Mouse (Mus musculus): ENCODE measurements around the gene Tubb3.
A peak's percentile ranks its signal among the peaks of the same experiment; 100 is the strongest.
"Not testable (repeated sequence)": the region's sequence is repeated elsewhere in the genome, so short reads cannot be mapped to it uniquely, and the experiment has no call there.

The Tubb3 gene

DNA sequence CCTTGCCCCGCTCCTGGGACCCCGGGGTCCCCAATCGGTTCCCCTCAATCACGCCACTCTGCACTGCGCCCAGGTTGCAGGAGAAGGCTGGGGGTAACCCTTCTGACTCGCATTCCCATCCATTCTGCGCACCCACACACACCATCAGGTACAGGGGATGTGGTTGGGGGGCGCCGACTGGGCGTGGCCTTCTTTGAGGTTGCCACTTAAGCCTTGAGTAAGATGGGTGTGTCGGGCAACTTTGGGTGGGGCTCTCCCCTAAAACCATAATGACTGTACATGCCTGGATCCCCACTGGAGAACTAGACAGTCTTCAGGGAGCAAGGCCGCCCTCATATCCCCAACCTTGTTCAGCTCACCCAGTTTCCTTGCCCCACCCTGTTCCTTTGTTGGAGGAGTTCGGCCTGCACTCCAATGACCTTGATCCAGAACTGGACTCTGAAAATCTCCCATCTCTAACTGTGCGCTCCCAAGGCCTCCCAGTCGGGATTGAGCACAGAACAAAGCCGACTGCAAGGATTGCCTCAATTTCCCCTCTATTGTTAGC, 630 bp downstream of the Tubb3 start:
- ATAC-seq (ENCODE audit: insufficient number of reproducible peaks, low FRiP score, low TSS enrichment) = 0 out of 2 replicates have a peak, but pooled peaks have one; percentile 11

DNA sequence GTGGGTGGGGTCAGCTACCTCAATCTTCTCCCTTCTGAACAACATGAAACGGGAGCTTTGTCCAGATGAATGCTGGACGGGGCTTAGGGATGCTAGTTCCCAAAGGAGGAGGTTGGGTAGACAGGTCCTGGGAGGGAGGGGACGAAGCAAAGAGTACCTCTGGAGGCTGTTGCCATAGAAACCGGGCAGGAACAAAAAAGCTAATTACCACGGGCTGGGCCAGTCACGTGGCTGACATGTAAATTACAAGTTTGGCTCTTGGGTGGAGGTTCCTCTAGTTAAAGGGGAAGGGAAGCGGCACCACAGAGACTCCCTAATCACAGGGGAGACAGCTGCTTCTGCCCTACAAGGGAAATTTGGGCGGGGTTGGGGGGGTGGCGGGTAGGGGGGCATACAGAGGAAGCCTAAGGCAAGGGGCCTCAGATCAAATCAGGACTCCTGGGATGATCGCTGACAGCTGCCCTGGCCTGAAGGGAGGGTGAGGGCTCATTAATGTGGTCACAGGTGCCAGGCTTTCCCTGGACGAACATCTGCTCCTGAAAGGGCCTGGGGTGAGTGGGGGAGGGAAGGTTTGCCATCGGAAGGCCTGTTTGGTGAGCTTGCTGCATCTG, 1.4 kb downstream of the Tubb3 start:
- no peak for ATAC-seq (ENCODE audit: insufficient number of reproducible peaks, low FRiP score, low TSS enrichment)

DNA sequence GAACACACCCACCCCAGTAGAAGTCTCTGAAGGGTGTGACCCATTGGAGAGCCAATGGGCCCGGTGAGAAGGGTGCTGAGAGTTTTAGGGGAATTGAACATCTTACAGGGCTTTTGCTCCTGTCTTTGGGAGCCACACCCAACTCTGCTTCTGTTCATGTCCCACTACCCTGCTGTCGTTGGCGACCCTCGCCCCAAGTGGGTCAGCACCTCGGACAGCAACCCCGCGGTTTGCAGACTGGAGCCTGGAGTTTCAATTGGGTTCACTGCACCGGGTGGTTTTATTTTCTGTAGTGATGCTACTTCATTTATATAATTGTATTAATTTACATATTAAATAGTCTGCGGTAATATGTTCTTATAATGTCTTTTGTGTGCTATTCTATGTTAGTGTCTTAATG, 3.0 kb downstream of the Tubb3 start:
- ATAC-seq (ENCODE audit: insufficient number of reproducible peaks, low FRiP score, low TSS enrichment) = no peak

GRCm38 (mm10) chr8:123414997-123415696, 3.9 kb downstream of the Tubb3 start:
- ATAC-seq (ENCODE audit: insufficient number of reproducible peaks, low FRiP score, low TSS enrichment) = not testable (repeated sequence)

- no peak for ATAC-seq (ENCODE audit: insufficient number of reproducible peaks, low FRiP score, low TSS enrichment)
These were observed 5.0 kb downstream of the Tubb3 start for GRCm38 (mm10) chr8:123415967-123416943.

DNA sequence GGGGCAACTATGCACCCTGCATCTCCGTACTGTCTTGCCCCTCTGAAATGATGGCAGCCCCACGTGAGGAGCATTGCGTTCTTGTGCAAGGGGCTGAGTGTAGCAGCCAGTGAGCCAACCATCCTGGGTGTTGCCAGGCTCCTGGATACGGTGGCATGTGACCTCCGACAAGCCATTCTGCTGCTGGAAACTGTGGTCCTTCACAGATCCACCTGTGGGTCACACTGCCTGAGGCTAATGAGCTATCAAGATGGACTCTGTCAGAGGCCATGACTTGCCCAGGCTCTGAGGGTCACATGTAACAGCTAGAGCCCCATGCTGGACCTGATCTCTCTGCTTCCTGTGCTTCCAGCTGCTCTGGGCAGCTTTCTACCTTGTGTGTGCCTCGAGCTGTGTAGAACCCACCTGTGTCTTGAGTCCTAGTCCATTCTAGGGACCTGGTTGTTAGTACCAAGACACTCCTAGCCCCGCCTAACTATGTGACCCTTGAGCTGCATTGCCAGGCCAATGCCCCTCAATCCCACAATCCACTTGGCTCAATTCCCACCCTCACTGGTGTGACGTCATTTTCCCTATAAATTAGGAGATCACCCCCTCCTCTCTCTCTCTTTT, 5.8 kb downstream of the Tubb3 start:
- ATAC-seq (ENCODE audit: insufficient number of reproducible peaks, low FRiP score, low TSS enrichment) = no peak

- ATAC-seq (ENCODE audit: insufficient number of reproducible peaks, low FRiP score, low TSS enrichment) = no peak
These were observed 8.5 kb downstream of the Tubb3 start for GRCm38 (mm10) chr8:123419711-123420110.

- ATAC-seq (ENCODE audit: insufficient number of reproducible peaks, low FRiP score, low TSS enrichment) = no peak
These were observed 9.5 kb downstream of the Tubb3 start for GRCm38 (mm10) chr8:123420525-123421281.

- ATAC-seq (ENCODE audit: insufficient number of reproducible peaks, low FRiP score, low TSS enrichment) = no peak
These were observed 10.1 kb downstream of the Tubb3 start for GRCm38 (mm10) chr8:123421325-123421724.

DNA sequence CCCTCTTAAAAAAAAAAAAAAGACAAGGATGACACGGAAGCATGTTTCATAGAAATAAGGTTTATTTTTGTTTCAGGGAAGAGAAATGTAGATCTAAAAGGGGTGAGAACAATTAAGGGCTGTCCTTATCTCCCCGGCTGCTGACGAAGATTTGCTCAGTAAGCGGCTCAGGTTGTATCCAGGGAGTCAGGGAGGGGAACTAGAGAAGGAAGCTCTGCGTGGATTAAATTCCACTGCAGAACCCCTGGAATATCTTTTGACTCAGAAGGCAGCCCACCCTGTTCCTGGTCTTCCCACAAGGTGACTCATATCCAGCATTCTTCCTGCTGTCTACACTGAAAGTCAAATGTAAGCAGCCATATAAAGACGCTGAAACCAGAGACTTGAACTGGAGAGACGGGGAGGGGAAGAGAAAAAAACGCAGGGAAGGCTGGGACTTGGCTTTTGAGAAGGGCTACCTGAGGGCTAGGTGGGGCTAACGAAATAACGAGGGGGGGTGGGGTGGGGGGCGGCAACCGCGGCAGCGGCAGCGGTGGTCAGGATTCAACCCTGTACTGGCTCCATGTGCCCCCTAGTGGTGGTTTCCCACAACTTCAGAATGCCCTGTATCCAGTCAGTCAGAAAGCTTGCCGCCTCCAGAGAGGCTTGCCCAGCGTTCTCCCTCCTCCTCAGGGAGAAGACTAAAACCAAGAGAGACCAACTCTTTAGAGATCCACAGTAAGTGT, 11.0 kb downstream of the Tubb3 start:
- peak; percentile 58; the same call in 1 of the 2 replicates for ATAC-seq (ENCODE audit: insufficient number of reproducible peaks, low FRiP score, low TSS enrichment)

DNA sequence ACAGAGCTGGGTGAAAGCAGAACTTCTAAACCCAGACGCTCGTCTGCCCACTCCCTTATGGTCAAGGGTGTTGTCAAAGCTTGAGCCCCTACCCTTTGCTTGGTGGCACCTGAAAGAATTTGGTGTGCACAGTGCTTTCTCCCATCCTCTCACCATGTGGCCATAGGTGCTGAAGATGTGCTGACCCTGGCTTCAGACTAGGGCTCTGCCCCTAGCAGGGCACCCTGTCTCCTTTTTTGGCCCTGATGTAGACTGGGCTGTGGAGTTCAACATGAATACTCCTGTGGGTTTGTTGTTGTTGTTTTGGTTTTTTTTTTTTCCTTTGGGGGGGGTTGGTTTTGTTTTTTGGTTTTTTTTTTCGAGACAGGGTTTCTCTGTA, 11.5 kb downstream of the Tubb3 start:
- no peak for ATAC-seq (ENCODE audit: insufficient number of reproducible peaks, low FRiP score, low TSS enrichment)

- no peak for ATAC-seq (ENCODE audit: insufficient number of reproducible peaks, low FRiP score, low TSS enrichment)
These were observed 12.2 kb downstream of the Tubb3 start, which contains the start of gene Def8 for GRCm38 (mm10) chr8:123423441-123423840. Gene Def8, plus strand, starts transcription at chr8:123423527.

DNA sequence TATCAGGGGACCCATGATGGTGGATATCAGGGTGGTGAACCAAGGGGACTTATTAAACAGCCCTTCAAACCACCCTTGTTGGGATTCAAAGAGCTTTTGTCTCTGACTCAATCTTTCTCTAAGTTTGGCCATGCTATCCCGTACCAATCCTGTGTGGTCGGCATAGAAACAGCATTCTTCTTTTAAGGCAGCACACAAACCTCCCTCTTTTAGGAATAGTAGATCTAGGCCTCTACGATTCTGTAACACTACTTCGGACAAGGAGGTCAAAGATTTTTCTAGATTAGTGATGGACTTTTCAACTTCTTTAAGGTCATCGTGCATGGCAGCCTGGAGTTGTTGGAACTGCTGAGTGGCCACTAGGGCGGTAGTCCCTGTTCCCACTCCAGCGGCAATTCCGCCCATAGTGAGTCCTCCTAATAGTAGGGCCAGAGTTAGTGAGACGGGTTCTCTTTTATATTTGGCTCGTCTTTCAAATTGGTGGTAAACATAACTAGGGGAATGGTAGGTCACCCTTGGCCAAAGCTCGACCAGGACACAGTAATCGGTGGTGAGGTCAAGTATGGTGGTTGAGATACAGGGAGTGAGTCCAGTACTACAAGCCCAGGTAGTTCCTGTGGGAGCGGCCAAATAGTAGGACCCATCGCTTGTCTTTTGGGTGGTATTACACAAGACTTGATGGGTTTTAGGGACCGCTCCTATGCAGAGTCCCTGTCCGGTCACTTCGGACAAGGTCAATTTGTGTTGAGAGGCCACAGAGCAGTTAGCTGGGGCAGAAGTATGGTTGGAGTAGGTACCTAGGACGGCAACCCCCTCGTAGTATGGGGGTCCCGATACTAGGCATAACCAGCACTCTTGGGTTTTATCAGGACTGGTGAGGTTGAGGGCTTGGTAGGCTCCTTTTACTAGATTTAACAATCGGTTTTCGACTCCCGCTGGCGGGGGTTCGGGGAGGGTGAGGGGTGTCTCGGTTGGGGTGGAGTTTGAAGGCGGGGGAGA, 15.6 kb downstream of the Tubb3 start:
- ATAC-seq (ENCODE audit: insufficient number of reproducible peaks, low FRiP score, low TSS enrichment) = no peak

- no peak for ATAC-seq (ENCODE audit: insufficient number of reproducible peaks, low FRiP score, low TSS enrichment)
These were observed 16.5 kb downstream of the Tubb3 start for GRCm38 (mm10) chr8:123427639-123428275.

- no peak for ATAC-seq (ENCODE audit: insufficient number of reproducible peaks, low FRiP score, low TSS enrichment)
These were observed 17.2 kb downstream of the Tubb3 start for GRCm38 (mm10) chr8:123428343-123428893.

GRCm38 (mm10) chr8:123428939-123429721, 17.9 kb downstream of the Tubb3 start:
- ATAC-seq (ENCODE audit: insufficient number of reproducible peaks, low FRiP score, low TSS enrichment) = no peak
